Mouse (Mus musculus) MEL (cell line): ENCODE data around the gene Mvb12a. TPM values are rescaled to one million over a fixed set of nuclear protein-coding genes. Genes with fewer than 3 reads are reported as not detected.

Experiments used
- DNase-seq: peaks from one replicate; pipeline ENCODE4 v3.0.0; 2011; ENCODE audit warnings: low read depth, low spot score
- H3K27ac ChIP-seq: 2 replicates; pipeline ENCODE4 v1.5.1; 2012; ENCODE audit warnings: low read depth, mild to moderate bottlenecking, control low read depth, low read length, moderate library complexity; ENCODE audit not compliant: control insufficient read depth
- H3K27me3 ChIP-seq, 2 experiments: fragments of 150-350 bp in 1 of 2; sonication (generic) in 1 of 2; 2 replicates each; pipeline ENCODE4 v1.6.1; 2012; ENCODE audit warnings: low read length in 2 of 2, mild to moderate bottlenecking in 2 of 2, improper control_type of control experiment in 1 of 2, moderate library complexity in 1 of 2; ENCODE audit not compliant: insufficient read depth in 2 of 2, control insufficient read depth in 1 of 2
- H3K36me3 ChIP-seq, 2 experiments: 2 replicates each; pipeline ENCODE4 v1.6.1; 2012 to 2014; ENCODE audit warnings: low read length in 2 of 2, improper control_type of control experiment in 1 of 2, inconsistent platforms in 1 of 2, mild to moderate bottlenecking in 1 of 2; ENCODE audit not compliant: insufficient read depth in 2 of 2, control insufficient read depth in 1 of 2
- H3K4me1 ChIP-seq, 2 experiments: fragments of 150-350 bp in 1 of 2; sonication (generic) in 1 of 2; 2 replicates each; pipeline ENCODE4 v1.6.1; 2012; ENCODE audit warnings: low read length in 2 of 2, improper control_type of control experiment in 1 of 2, mild to moderate bottlenecking in 1 of 2; ENCODE audit not compliant: insufficient read depth in 2 of 2, control insufficient read depth in 1 of 2
- H3K4me3 ChIP-seq, 2 experiments: fragments of 150-350 bp in 1 of 2; sonication (generic) in 1 of 2; 2 replicates each; pipeline ENCODE4 v1.5.1; 2012; ENCODE audit warnings: low read depth in 2 of 2, low read length in 2 of 2, mild to moderate bottlenecking in 2 of 2, moderate library complexity in 2 of 2, control low read depth in 1 of 2, improper control_type of control experiment in 1 of 2; ENCODE audit not compliant: control insufficient read depth in 1 of 2, insufficient read depth in 1 of 2
- H3K79me2 ChIP-seq: 2 replicates; pipeline ENCODE4 v1.6.1; 2012; ENCODE audit warnings: mild to moderate bottlenecking, low read length, moderate library complexity; ENCODE audit not compliant: control insufficient read depth, poor library complexity, insufficient read depth
- H3K9ac ChIP-seq: 2 replicates; pipeline ENCODE4 v1.6.1; 2012; ENCODE audit warnings: low read depth, mild to moderate bottlenecking, control low read depth, low read length, moderate library complexity; ENCODE audit not compliant: control insufficient read depth, poor library complexity, severe bottlenecking
- H3K9me3 ChIP-seq: fragments of 150-350 bp; sonication (generic); replicated peaks from 2 replicates; pipeline ENCODE4 v1.6.1; 2012; ENCODE audit warnings: mild to moderate bottlenecking, low read length, improper control_type of control experiment, moderate library complexity; ENCODE audit not compliant: insufficient read depth
- BHLHE40 ChIP-seq: IDR thresholded peaks from 2 replicates; pipeline ENCODE4 v1.6.1; 2012; ENCODE audit warnings: low read depth, mild to moderate bottlenecking, inconsistent platforms, low read length, improper control_type of control experiment, borderline replicate concordance
- CHD2 ChIP-seq: IDR thresholded peaks from 2 replicates; pipeline ENCODE4 v1.6.1; 2011; ENCODE audit warnings: low read length, improper control_type of control experiment
- CTCF ChIP-seq, 3 experiments: IDR thresholded peaks in 2 of 3; conservative IDR thresholded peaks in 1 of 3; 2 replicates each; pipeline ENCODE4 v1.5.1; 2011 to 2012; ENCODE audit warnings: low read length in 3 of 3, low read depth in 2 of 3, mild to moderate bottlenecking in 2 of 3, improper control_type of control experiment in 1 of 3, inconsistent platforms in 1 of 3, mixed read lengths in 1 of 3, moderate library complexity in 1 of 3; ENCODE audit not compliant: control insufficient read depth in 1 of 3, insufficient read depth in 1 of 3, poor library complexity in 1 of 3, severe bottlenecking in 1 of 3
- E2F4 ChIP-seq: IDR thresholded peaks from 2 replicates; pipeline ENCODE4 v1.6.1; 2011; ENCODE audit warnings: low read depth, low read length, improper control_type of control experiment, borderline replicate concordance
- GATA1 ChIP-seq: IDR thresholded peaks from 2 replicates; pipeline ENCODE4 v1.6.1; 2011; ENCODE audit warnings: low read depth, low read length, improper control_type of control experiment
- MAFK ChIP-seq: IDR thresholded peaks from 2 replicates; pipeline ENCODE4 v1.6.1; 2011; ENCODE audit warnings: low read depth, mild to moderate bottlenecking, low read length, improper control_type of control experiment, borderline replicate concordance
- MAX ChIP-seq: IDR thresholded peaks from 2 replicates; pipeline ENCODE4 v1.6.1; 2011; ENCODE audit warnings: low read length, improper control_type of control experiment
- MXI1 ChIP-seq: IDR thresholded peaks from 2 replicates; pipeline ENCODE4 v1.6.1; 2011; ENCODE audit warnings: mild to moderate bottlenecking, low read depth, low read length, improper control_type of control experiment
- POLR2A ChIP-seq, 2 experiments: IDR thresholded peaks; 2 replicates each; pipeline ENCODE4 v1.6.1; 2011 to 2012; ENCODE audit warnings: low read length in 2 of 2, mild to moderate bottlenecking in 2 of 2, control low read depth in 1 of 2, improper control_type of control experiment in 1 of 2, low read depth in 1 of 2, moderate library complexity in 1 of 2; ENCODE audit not compliant: control insufficient read depth in 1 of 2, insufficient read depth in 1 of 2, poor library complexity in 1 of 2
- POLR2AphosphoS5 ChIP-seq: IDR thresholded peaks from 2 replicates; pipeline ENCODE4 v1.6.1; 2012; ENCODE audit warnings: low read depth, borderline replicate concordance, mild to moderate bottlenecking, inconsistent platforms, low read length, moderate library complexity, mixed read lengths
- RCOR1 ChIP-seq: IDR thresholded peaks from 2 replicates; pipeline ENCODE4 v1.6.1; 2012; ENCODE audit warnings: low read depth, mild to moderate bottlenecking, inconsistent platforms, low read length, improper control_type of control experiment
- SMC3 ChIP-seq: IDR thresholded peaks from 2 replicates; pipeline ENCODE4 v1.6.1; 2011; ENCODE audit warnings: low read depth, low read length, improper control_type of control experiment
- TCF12 ChIP-seq: IDR thresholded peaks from 2 replicates; pipeline ENCODE4 v1.6.1; 2014; ENCODE audit warnings: low read depth, mild to moderate bottlenecking, inconsistent platforms, low read length, improper control_type of control experiment, moderate library complexity
- USF1 ChIP-seq: IDR thresholded peaks from 2 replicates; pipeline ENCODE4 v1.6.1; 2014; ENCODE audit warnings: low read depth, mild to moderate bottlenecking, inconsistent platforms, low read length, improper control_type of control experiment, moderate library complexity
- ZKSCAN1 ChIP-seq: IDR thresholded peaks from 2 replicates; pipeline ENCODE4 v1.6.1; 2012; ENCODE audit warnings: low read depth, mild to moderate bottlenecking, inconsistent platforms, low read length, improper control_type of control experiment, moderate library complexity
- polyA plus RNA-seq, 2 experiments: library from polyadenylated mRNA; stranded (reverse) in 1 of 2; unstranded in 1 of 2; fragments of >175 nt in 1 of 2; fragments of >200 nt in 1 of 2; gene quantifications; 2 replicates each; pipeline versions ENCODE4 v1.2.1 to v1.2.4; 2012; ENCODE audit warnings: low replicate concordance in 2 of 2, low read depth in 1 of 2; ENCODE audit not compliant: insufficient read length in 2 of 2, insufficient read depth in 1 of 2, missing spikeins in 1 of 2
- total RNA-seq: library from RNA; depleted of rRNA; stranded (reverse); fragments of 300-350 nt; gene quantifications from 2 replicates; pipeline ENCODE4 v1.2.3, GENCODE M21; 2012

Gene Mvb12a
- total and polyA plus RNA-seq, 3 experiments: 46.5 to 67.3 TPM; not detected in 1

GRCm38 (mm10) chr8:71569366-71570290 is 26.9 kb downstream of the Mvb12a start:
- no peak overlapping the region for H3K9ac ChIP-seq
- no peak for DNase-seq
- no peaks in the 10 kb centered on the region for H3K79me2 ChIP-seq
- 0 out of 4 replicates have a peak, but pooled peaks of 1 of the 2 experiments have one; percentile 25 for TF ChIP-seq POLR2A (IDR thresholded peaks at IDR 0.05; ENCODE audit: control insufficient read depth in 1 of 2, insufficient read depth in 1 of 2, low read depth in 1 of 2, low read length in 2 of 2, poor library complexity in 1 of 2)
- TF ChIP-seq CHD2: no peak
- TF ChIP-seq RCOR1: no peak
- no peak overlapping the region for H3K27ac ChIP-seq
- H3K9me3 ChIP-seq: no peaks in the 10 kb centered on the region
- H3K4me1 ChIP-seq: no peaks in the 10 kb centered on the region; a peak in 1 of 4 replicates
- no peaks in the 10 kb centered on the region for H3K36me3 ChIP-seq
- H3K27me3 ChIP-seq: no peaks in the 10 kb centered on the region; a peak in 2 of 4 replicates
- H3K4me3 ChIP-seq: no peak overlapping the region

DNA sequence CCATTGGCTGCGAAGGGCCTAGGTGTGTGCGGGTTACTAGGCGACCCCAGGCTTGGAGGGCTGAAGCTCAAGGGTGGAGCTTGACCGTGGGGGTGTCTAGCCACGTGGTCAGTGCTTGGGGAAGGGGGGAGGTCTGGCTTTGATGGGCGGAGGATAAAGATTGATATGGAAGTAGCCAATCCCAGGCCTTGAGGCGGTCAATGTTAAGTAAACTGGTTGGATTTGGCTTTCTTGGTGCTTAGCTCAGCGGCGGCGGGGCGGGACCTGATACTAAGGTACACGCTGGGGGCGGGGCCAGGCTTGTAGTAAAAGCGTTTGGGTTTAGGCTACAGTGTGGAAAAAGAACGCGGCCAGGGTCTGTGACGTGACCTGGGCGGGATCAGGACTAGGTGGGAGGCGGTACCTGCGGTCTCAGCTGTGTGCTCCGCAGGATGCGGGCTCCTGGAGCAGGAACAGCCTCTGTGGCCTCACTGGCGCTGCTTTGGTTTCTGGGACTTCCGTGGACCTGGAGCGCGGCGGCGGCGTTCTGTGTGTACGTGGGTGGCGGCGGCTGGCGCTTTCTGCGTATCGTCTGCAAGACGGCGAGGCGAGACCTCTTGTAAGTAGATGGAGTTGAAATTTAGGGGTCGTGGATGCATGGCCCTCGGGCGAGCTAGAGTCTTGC is 27.7 kb downstream of the Mvb12a start:
- Histone ChIP-seq H3K27ac (no peak overlapping the region), H3K27me3 (no peaks in the 10 kb centered on the region; a peak in 2 of 4 replicates), H3K9ac (peak overlapping the region; percentile 41), H3K36me3 (no peaks in the 10 kb centered on the region), H3K9me3 (no peaks in the 10 kb centered on the region), H3K4me3 (peak overlapping the region; percentile 37 to 52), H3K79me2 (no peaks in the 10 kb centered on the region), H3K4me1 (no peaks in the 10 kb centered on the region; a peak in 1 of 4 replicates)
- peak; percentile 83 for DNase-seq
- no peak for TF ChIP-seq SMC3
- no peak for TF ChIP-seq GATA1
- TF ChIP-seq MAX: peak; percentile 57; the same call in 1 of the 2 replicates
- no peak for TF ChIP-seq MAFK
- no peak for TF ChIP-seq CTCF (IDR thresholded peaks at IDR 0.05 in 2 of 3, conservative IDR thresholded peaks at IDR 0.05 in 1 of 3; ENCODE audit: control insufficient read depth in 1 of 3, insufficient read depth in 1 of 3, low read depth in 2 of 3, low read length in 3 of 3, poor library complexity in 1 of 3, severe bottlenecking in 1 of 3)
- no peak for TF ChIP-seq TCF12
- TF ChIP-seq POLR2AphosphoS5: no peak
- TF ChIP-seq USF1: peak; percentile 66; the same call in 1 of the 2 replicates
- TF ChIP-seq BHLHE40: no peak
- TF ChIP-seq MXI1: no peak
- no peak for TF ChIP-seq ZKSCAN1
- no peak for TF ChIP-seq E2F4
